Mouse (Mus musculus) stomach, embryonic 14.5 days (tissue): ENCODE measurements around the gene Sgms1. TPM values are rescaled to one million over a fixed set of nuclear protein-coding genes. Genes with fewer than 3 reads are reported as not detected.

Experiments used
- ATAC-seq: fragments of 200-750 bp; cut with Nextera tagmentation; 2 replicates; pipeline ENCODE4 v1.8.0; 2017; ENCODE audit warnings: low read depth, moderate TSS enrichment; ENCODE audit not compliant: insufficient number of reproducible peaks, insufficient read depth, low FRiP score
- H3K27ac ChIP-seq: fragments of 300-500 bp; sonication (generic); 2 replicates; pipeline ENCODE4 v1.5.1; 2014; ENCODE audit warnings: mild to moderate bottlenecking, low read length, moderate library complexity, mixed read lengths
- H3K27me3 ChIP-seq: fragments of 300-500 bp; sonication (generic); 2 replicates; pipeline ENCODE4 v1.6.1; 2014; ENCODE audit warnings: low read length, control low read depth, mixed read lengths; ENCODE audit not compliant: control insufficient read depth, insufficient read depth
- H3K36me3 ChIP-seq: fragments of 300-500 bp; sonication (generic); 2 replicates; pipeline ENCODE4 v1.6.1; 2014; ENCODE audit warnings: mild to moderate bottlenecking, control low read depth, low read length, moderate library complexity, mixed read lengths; ENCODE audit not compliant: control insufficient read depth, insufficient read depth
- H3K4me1 ChIP-seq: fragments of 300-500 bp; sonication (generic); 2 replicates; pipeline ENCODE4 v1.6.1; 2014; ENCODE audit warnings: low read length, control low read depth, mixed read lengths; ENCODE audit not compliant: control insufficient read depth, insufficient read depth
- H3K4me2 ChIP-seq: fragments of 300-500 bp; sonication (generic); replicated peaks from 2 replicates; pipeline ENCODE4 v1.6.1; 2014; ENCODE audit warnings: low read depth, low read length, control low read depth
- H3K4me3 ChIP-seq: fragments of 300-500 bp; sonication (generic); 2 replicates; pipeline ENCODE4 v1.5.1; 2014; ENCODE audit warnings: low read depth, low read length, control low read depth
- H3K9ac ChIP-seq: fragments of 300-500 bp; sonication (generic); replicated peaks from 2 replicates; pipeline ENCODE4 v1.6.1; 2014; ENCODE audit warnings: low read depth, mild to moderate bottlenecking, control low read depth, low read length, moderate library complexity, mixed read lengths
- H3K9me3 ChIP-seq: fragments of 300-500 bp; sonication (generic); 2 replicates; pipeline ENCODE4 v1.6.1; 2016; ENCODE audit warnings: low read depth, low read length, control low read depth; ENCODE audit not compliant: control insufficient read depth
- WGBS: fragments of 180-500 bp; shearing (Covaris S2); extraction: QIAGEN DNeasy Blood & Tissue Kit; methylation state at CpG from one replicate; pipeline ENCODE4 v1.1.7; 2014; 5-methylcytosine and 5-hydroxymethylcytosine counted together
- polyA plus RNA-seq: library from polyadenylated mRNA; unstranded; fragments of >200 nt; fragmentation: Nextera tagmentation; extraction: Ambion mirVana; gene quantifications from 2 replicates; pipeline ENCODE4 v1.2.1, GENCODE M21; 2014

The Sgms1 gene
- polyA plus RNA-seq, 1 experiment from 2014 or later: 50.9 TPM

- Histone ChIP-seq H3K27ac (no peak overlapping the region), H3K9me3 (no peaks in the 10 kb centered on the region), H3K36me3 (no peaks in the 10 kb centered on the region), H3K4me2 (no peak overlapping the region), H3K27me3 (no peaks in the 10 kb centered on the region), H3K4me1 (no peaks in the 10 kb centered on the region), H3K4me3 (no peak overlapping the region), H3K9ac (no peak overlapping the region)
- WGBS: 85% methylated on average over 5 of the region's 5 CpGs
- no peak for ATAC-seq
These were observed 140.1 kb downstream of the Sgms1 start for GRCm38 (mm10) chr19:32249181-32250130.

DNA sequence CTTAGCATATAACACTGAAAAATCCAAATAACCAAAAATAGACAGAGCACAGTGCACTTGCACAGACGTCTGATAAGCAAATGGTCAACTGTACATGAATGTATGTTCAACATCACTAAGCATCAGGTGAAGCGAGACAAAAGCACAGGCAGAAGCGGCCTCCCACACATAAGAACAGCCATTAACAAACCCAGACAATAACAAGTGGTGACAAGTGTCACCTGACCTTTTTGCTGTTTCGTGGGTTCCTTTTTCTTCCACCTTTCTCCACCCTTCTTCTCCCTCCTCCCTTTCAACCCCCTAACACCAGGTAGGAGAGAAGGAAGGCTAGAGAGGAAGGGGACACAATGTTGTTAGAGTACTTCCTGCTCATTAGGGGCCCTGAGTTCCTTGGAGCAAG lies 144.6 kb downstream of the Sgms1 start:
- no peak overlapping the region for H3K4me3 ChIP-seq
- WGBS: 61% methylated on average over 4 of the region's 4 CpGs
- no peaks in the 10 kb centered on the region for H3K4me1 ChIP-seq
- H3K4me2 ChIP-seq: no peak overlapping the region
- no peak overlapping the region for H3K27ac ChIP-seq
- no peaks in the 10 kb centered on the region for H3K36me3 ChIP-seq
- H3K9ac ChIP-seq: no peak overlapping the region
- ATAC-seq: no peak
- H3K9me3 ChIP-seq: no peaks in the 10 kb centered on the region
- H3K27me3 ChIP-seq: no peaks in the 10 kb centered on the region

DNA sequence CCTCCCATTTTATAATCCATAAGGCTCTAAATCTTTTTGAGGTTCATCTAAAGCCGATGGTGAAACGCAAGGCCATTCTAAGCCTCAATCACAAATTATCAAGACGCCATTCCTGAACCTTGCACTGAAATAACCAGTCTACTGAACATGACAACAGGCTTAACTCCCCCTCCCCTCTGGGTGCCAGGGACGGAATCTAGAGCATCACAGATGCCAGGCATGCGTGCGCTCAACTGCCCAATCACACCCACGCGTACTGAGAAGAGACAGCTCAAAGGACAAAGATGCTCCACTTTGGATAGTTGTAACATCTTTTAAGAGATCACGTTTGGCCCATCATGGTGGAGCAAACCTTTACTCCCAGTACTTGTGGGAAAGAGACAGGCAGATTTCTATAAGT lies 146.3 kb downstream of the Sgms1 start:
- Histone ChIP-seq H3K27me3 (no peaks in the 10 kb centered on the region), H3K9me3 (no peaks in the 10 kb centered on the region), H3K9ac (no peak overlapping the region), H3K4me2 (no peak overlapping the region), H3K36me3 (no peaks in the 10 kb centered on the region), H3K4me3 (no peak overlapping the region), H3K27ac (no peak overlapping the region), H3K4me1 (no peaks in the 10 kb centered on the region)
- ATAC-seq: no peak
- 91% methylated on average over 9 of the region's 9 CpGs for WGBS

DNA sequence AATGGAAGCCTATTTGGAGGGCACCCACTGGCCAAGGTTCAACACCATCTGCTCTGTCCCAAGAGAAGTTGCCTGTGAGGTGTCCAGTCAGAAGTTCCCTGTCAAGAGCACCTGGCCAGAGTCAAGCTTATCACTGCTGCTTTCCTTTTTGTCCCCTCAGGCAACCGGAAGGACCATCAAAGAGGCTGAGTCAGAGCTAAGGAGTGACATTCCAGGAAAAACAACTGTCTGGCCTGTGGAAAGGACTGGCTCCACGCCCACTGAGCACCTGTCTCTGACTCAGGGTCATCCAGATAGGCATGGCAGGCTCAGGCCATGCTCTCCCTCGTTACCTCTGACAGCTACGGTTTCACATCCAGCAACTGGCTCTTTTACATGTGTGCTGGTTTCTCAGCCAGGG lies 147.4 kb downstream of the Sgms1 start:
- H3K4me3 ChIP-seq: no peak overlapping the region
- no peak overlapping the region for H3K4me2 ChIP-seq
- no peak overlapping the region for H3K27ac ChIP-seq
- no peaks in the 10 kb centered on the region for H3K4me1 ChIP-seq
- no peaks in the 10 kb centered on the region for H3K36me3 ChIP-seq
- H3K9ac ChIP-seq: no peak overlapping the region
- H3K27me3 ChIP-seq: no peaks in the 10 kb centered on the region
- H3K9me3 ChIP-seq: no peaks in the 10 kb centered on the region
- 66% methylated on average over 4 of the region's 4 CpGs for WGBS
- no peak for ATAC-seq

DNA sequence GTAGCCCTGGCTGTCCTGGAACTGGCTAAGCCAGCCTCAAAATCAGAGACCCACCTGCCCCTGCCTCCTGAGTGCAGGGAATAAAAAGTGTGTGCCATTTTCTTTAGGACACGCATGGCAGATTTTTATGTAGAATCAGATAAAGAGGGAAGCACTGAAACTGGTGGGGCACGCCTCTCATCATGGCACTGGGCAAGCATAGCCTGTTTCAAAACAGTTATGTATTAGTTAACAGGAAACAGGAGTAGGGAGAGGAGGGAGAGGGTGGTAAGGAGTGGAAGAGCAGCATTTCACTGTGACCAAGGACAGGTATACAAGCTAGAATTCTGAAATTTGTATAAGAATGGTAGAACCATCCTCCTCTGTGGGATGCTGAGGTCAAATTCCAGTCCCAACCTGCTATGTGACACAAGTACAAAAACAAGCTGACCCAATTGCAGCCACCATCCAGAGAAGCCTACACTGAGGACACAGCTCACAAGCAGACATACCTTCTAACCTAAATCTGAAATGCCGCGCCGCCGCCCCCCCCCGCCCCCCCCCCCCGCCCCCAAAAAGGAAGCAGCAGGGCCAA lies 149.0 kb downstream of the Sgms1 start:
- 73% methylated on average over 8 of the region's 8 CpGs for WGBS
- Histone ChIP-seq H3K27ac (no peak overlapping the region), H3K4me1 (no peaks in the 10 kb centered on the region), H3K36me3 (no peaks in the 10 kb centered on the region), H3K27me3 (no peaks in the 10 kb centered on the region), H3K9me3 (no peaks in the 10 kb centered on the region), H3K4me2 (no peak overlapping the region), H3K4me3 (no peak overlapping the region), H3K9ac (no peak overlapping the region)
- no peak for ATAC-seq

DNA sequence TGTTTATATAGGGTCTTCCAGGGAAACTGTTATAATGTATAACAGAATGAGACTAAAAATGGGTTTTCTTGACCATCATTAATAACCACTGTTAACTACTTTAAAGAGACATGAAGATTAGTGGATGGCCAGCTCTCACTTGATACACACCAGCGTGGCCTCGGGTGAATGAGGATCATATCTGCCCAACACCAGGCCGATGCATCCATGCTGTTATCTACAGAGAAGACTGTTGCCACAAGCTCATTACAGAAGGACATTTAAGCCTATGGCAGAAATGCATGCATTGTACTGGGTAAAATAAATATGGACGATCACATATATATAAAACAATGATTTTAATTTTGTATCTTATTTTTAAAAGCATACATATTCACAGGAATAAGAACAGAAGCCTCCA lies 149.6 kb downstream of the Sgms1 start:
- no peaks in the 10 kb centered on the region for H3K27me3 ChIP-seq
- H3K4me1 ChIP-seq: no peaks in the 10 kb centered on the region
- H3K4me3 ChIP-seq: no peak overlapping the region
- ATAC-seq: no peak
- WGBS: 90% methylated on average over 4 of the region's 4 CpGs
- no peak overlapping the region for H3K4me2 ChIP-seq
- H3K9me3 ChIP-seq: no peaks in the 10 kb centered on the region
- no peaks in the 10 kb centered on the region for H3K36me3 ChIP-seq
- H3K27ac ChIP-seq: no peak overlapping the region
- no peak overlapping the region for H3K9ac ChIP-seq

DNA sequence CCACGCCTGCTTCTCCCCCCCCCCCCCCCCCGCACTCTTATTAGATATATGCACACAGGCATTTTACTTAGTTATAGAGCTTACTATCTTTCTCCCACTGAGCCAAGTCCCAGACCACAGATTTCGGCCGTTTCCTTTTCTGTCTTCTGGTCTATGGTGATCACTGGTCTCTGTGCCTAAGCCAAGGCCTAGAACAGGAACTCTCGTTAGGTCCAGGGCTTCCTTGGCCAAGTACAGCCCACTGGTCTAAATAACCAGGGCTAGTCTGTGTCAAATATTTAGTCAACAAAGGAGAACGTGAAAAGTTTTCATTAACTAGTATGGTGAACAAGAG lies 150.1 kb downstream of the Sgms1 start:
- WGBS: 86% methylated on average over 5 of the region's 6 CpGs
- ATAC-seq: no peak

DNA sequence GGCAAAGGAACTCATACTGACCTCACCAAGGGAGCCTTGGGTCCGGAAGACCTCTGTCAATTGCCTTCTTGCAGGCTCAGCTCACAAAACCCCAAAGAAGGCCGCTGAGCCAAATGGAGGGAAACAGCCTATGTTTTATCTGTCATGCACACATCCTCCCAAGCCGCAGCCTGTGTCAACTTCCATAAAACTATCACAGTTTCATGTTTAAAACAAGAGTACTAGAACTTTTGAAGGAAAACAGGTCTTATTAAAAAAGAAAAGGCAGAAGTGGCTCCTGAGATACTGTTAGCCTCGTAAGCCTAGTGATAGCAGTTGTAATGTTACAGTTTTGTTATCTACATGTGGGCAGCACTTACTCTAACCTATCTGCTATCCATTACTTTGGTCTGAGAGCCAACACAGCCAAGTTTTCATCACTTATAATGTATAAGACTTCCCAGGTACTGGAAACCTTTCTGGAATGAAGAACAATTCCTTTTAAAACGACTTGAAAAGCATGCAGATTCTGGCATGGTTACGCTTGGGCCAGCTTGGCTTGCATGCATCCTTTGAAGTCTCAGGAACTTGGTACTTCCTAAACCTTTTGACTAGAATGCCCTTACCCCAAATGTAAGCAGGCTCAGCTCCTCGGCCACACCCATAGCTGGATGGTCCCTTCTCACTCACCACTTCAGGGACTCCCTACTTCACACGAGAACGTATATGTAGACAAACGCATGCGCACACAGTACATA lies 150.6 kb downstream of the Sgms1 start:
- H3K9me3 ChIP-seq: no peaks in the 10 kb centered on the region
- no peak overlapping the region for H3K4me3 ChIP-seq
- no peaks in the 10 kb centered on the region for H3K27me3 ChIP-seq
- no peak overlapping the region for H3K27ac ChIP-seq
- no peaks in the 10 kb centered on the region for H3K4me1 ChIP-seq
- no peaks in the 10 kb centered on the region for H3K36me3 ChIP-seq
- peak; percentile 42; the same call in 1 of the 2 replicates for ATAC-seq
- H3K4me2 ChIP-seq: no peak overlapping the region
- no peak overlapping the region for H3K9ac ChIP-seq
- 81% methylated on average over 11 of the region's 11 CpGs for WGBS

More for the DNA sequence above, 150.1 kb downstream of the Sgms1 start:
- H3K27me3 ChIP-seq: no peaks in the 10 kb centered on the region
- no peak overlapping the region for H3K4me2 ChIP-seq
- H3K4me1 ChIP-seq: no peaks in the 10 kb centered on the region
- no peak overlapping the region for H3K27ac ChIP-seq
- H3K4me3 ChIP-seq: no peak overlapping the region
- no peaks in the 10 kb centered on the region for H3K9me3 ChIP-seq
- no peak overlapping the region for H3K9ac ChIP-seq
- H3K36me3 ChIP-seq: no peaks in the 10 kb centered on the region
